Mouse (Mus musculus) bone marrow, adult 2 months (tissue): ENCODE results near the gene Srrm1.

Experiments used
- CTCF ChIP-seq: fragments of 200-500 bp; IDR thresholded peaks from 2 replicates; pipeline ENCODE4 v1.5.1; 2011; ENCODE audit warnings: low read length, control low read depth; ENCODE audit not compliant: control insufficient read depth, insufficient read depth
- POLR2A ChIP-seq: fragments of 200-500 bp; IDR thresholded peaks from 2 replicates; pipeline ENCODE4 v1.6.1; 2011; ENCODE audit warnings: low read depth, mild to moderate bottlenecking, control low read depth, low read length, borderline replicate concordance; ENCODE audit not compliant: control insufficient read depth

- TF ChIP-seq POLR2A (no peak), CTCF (no peak)
These were observed 17.3 kb upstream of the Srrm1 start for GRCm38 (mm10) chr4:135370372-135370771.
